Mouse (Mus musculus) cerebellum, postnatal 25 days (tissue): ENCODE data around the gene Olfr1396.

Source experiments
- DNase-seq, 2 experiments: peaks; one replicate each; pipeline ENCODE4 v3.0.0; 2021; ENCODE audit warnings: mixed read lengths in 2 of 2

Olfr1396 gene

GRCm38 (mm10) chr11:49114774-49115173 lies at the start of gene Olfr1396:
Gene Olfr1396 (minus strand): TSS chr11:49114874.
- no peak for DNase-seq

GRCm38 (mm10) chr11:49156821-49157814 lies 42.4 kb upstream of the Olfr1396 start:
- no peak for DNase-seq

DNA sequence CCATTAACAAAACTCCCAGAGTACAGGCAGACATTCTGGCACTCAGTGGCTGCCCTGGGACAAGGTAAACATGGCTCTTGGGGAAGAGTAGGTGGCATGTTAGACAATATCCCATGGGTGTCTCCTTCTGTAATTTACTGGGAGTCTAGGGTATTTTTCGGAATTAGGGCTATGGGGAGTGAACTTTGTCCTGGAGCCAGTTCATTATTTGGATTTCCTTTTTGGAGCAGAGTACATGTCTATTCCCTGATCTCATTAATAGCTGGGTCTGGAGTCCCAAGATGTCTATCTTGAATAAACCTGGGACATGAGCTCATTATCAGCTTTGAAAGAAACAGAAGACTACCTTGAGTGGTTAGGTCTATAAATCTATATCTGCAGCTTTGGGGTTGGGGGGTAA lies 39.4 kb upstream of the Olfr1396 start, which contains the start of gene Olfr1394:
Gene Olfr1394, plus strand, starts transcription at position 301 of the 400 bp plus-strand sequence.
- DNase-seq = no peak

- no peak for DNase-seq
These were observed 27.3 kb upstream of the Olfr1396 start, which contains the start of gene Olfr1395 for GRCm38 (mm10) chr11:49141974-49142373. Gene Olfr1395 (plus strand): TSS chr11:49142274.

- DNase-seq = no peak
These were observed 9.5 kb upstream of the Olfr1396 start for GRCm38 (mm10) chr11:49124169-49124568.

DNA sequence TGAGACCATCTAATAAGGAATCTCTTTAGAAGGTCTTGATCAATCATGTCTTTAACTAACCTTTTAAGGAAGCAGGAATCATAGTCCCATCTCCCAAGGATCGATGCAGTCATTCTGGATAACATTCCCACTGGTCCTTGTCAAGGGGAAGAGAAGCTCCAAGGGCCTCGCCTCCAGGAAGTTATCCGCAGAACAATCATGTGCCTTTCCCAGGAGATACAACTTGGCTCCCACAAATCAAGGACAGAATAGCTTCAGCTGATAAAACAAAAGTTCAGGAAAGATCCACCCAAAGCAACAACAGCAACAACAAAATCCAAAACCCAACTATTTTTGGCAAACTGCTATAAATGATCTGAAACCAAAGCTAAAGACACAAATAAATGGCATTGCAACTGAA lies 5.0 kb upstream of the Olfr1396 start:
- DNase-seq = no peak

DNA sequence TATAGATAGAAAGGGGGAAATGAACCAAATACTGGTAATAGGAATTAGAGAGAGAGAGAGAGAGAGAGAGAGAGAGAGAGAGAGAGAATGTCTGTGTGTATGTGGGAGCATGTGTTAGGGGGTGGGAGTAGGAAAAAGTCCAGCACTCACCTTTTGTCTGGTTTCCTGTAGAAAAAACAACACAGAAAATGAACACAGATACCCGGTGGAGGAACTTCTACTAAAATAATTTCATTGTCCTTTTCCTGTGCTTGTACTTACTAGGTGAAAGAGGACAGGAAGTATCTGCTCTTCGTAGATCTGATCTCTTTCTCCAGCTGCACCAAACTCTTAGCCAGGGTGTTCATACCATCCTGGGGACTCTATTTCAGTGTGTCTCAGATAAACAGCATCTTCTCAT lies 516 bp downstream of the Olfr1396 start:
- DNase-seq = no peak

DNA sequence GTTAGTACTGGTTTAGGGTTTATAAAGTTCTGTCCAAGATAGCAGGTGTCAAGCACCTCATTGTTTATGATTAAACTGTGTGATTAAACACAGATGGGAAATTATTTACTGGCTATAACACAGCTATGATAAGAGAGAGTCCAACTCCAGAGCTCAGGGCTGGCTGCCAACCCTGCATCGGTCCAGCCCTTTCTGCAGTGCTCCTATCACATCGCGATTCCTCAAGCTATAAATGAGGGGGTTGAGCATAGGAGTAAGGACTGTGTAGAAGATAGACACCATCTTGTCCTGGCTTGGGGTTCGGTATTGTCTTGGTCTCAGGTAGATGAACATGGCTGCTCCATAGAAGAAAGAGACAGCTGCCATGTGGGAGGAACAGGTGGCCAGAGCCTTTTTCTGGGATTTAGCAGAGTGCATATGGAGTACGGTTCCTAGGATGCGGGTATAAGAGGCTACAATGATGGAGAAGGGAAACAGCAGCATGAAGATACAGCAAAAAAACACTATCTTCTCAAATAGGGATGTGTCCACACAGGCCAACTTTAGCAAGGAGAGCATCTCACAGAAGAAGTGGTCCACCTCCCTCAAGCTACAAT lies 2.0 kb downstream of the Olfr1396 start:
- DNase-seq = no peak

DNA sequence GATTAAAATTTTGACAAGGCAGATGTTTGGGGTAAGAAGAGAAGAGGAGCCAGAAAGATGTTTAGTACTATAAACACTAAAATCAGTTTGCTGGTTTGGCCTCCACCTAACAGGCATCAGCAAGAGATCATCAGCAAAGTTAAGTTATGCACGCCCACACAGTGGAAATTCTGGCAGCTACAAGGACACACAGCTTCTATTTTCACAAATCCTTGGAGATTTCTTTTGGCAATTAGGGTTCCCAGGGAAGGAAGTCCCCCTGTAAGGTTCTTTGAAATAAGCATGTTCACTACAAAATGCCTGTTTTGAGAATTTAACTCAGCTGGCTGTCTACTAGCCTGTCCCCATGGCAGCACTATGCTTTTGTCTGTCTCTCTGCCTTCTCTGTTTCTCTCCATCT lies 3.7 kb downstream of the Olfr1396 start:
- DNase-seq = no peak

DNA sequence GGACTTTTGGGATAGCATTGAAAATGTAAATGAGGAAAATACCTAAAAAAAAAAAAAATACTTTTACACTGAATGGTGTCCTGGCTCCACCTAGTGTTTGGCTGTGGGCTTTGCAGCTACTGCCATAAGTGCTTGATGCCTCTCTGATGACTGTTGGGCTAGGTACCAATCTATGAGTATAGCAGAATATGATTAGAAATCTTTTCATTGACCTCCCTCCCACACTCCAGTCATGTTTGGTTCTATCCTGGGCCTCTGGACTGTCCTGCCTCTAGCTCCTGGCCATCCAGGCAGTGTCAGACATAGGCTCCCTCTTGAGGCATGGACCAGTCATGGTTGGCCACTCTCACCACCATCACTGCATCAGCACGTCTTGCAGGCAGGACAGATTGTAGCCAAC lies 5.8 kb downstream of the Olfr1396 start:
- peak in 1 of 2 experiments; percentile 18 for DNase-seq

GRCm38 (mm10) chr11:49107650-49108537 lies 6.8 kb downstream of the Olfr1396 start:
- DNase-seq = no peak

DNA sequence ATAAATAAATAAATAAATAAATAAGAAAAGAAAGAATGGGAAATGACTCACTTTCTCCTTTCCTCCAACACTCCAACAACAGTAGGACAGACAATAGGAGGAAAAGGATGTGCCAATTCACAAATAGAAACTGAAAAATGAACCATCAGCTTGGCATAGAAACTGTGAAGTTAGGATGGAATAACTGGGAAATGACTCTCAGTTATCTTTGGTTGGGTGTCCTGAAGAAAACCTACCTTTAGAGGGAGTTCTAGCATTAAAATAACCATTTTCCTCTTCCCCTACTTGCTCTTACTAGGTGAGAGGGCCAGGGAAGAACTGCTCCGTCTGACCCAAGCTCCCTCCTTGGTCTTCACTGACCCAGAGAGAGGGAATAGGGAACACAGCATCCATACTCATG lies 8.9 kb downstream of the Olfr1396 start:
- DNase-seq = no peak

GRCm38 (mm10) chr11:49103047-49103693 lies 11.5 kb downstream of the Olfr1396 start:
- peak; percentile 77 to 90 for DNase-seq

- no peak for DNase-seq
These were observed 13.2 kb downstream of the Olfr1396 start for GRCm38 (mm10) chr11:49101500-49101899.

DNA sequence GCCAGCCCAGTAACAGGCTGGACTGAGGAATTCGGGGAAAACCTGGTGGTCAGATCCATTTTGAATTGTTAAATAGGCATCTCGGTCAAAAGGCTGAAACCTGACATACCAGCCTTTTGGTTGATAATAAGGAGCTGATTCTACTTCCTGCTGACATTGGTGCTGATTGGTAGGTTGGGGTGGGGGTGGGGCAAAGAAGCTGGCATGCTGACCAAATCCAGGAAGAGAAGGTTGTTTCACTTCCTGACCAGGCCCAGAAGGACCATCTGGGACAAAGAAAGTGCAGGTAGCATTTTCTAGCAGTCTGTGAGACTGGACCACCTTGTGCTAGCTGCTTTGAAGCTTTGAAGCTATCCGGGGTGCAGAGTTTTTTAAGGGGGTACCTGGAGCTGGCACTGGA lies 14.3 kb downstream of the Olfr1396 start:
- no peak for DNase-seq

DNA sequence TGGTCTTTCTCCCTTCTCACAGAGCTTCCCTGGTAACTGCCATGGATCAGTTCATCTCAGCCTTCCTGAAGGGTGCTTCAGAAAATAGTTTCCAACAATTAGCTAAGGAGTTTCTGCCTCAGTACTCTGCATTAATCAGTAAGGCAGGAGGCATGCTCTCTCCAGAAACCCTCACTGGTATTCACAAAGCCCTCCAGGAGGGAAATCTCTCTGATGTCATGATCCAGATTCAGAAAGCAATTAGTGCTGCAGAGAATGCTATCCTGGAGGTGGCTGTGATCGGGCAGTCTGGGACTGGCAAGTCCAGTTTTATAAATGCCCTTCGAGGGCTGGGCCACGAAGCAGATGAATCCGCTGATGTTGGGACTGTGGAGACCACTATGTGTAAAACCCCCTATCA lies 19.3 kb downstream of the Olfr1396 start:
- DNase-seq = no peak

DNA sequence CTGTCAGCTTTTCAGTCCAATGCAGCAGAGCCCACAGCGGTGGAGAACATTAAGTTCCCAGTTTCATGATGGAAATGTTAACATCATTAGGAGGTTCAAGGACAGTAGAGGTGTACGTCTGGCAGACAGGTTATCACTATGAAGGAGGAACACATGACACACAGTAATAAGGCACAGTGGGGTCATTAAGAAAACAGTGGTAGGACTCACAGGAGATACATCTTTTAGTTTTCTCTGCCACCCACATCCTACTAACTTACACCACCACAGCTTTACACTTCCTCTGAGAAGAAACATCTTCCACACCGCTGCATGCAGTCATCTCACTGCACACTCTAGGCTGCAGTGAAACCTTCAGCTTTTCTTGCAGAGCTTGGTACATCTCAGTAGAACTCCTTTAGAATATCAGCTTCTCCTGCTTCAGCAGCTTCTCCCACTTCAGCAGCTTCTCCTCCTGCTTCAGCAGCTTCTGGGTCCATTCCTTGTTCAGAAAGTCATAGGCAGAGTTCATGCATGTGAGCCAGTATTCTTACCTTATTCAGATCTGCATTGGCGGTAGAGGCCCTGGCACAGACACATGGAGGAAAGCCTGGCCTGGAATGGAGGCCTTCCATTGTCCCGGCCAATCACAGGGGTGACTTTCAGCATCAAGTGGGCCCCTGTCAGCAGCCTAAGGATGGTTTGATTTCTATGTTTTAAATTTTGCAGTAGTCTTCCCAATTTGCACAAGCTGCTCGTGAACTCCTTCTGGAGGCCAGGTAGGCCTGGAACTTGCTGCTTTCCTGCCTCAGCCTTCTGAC lies 20.6 kb downstream of the Olfr1396 start:
- DNase-seq = no peak

GRCm38 (mm10) chr11:49092786-49093185 lies 21.9 kb downstream of the Olfr1396 start:
- no peak for DNase-seq

DNA sequence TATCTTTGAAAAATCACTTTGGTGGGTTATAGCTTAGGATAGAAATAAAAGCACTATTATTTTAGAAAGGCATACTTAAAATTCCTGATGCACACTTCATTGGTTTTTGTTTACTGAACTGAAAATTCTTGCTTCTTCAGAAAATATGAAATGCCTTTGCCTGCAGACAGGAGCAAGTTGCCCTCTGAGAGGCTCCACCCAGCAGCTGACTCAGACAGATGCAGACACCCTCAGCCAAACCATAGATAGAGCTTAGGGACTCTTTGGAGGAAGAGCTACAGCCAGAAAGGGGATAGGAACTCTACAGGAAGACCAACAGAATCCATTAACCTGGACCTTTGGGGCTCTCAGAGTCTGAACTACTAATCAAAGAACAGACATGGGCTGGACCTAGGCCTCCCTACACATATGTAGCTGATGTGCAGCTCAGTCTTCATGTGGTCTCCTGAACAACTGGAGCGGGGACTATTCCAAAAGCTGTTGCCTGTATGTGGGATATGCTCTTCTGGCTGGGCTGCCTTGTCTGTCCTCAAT lies 22.6 kb downstream of the Olfr1396 start:
- no peak for DNase-seq

- DNase-seq = no peak
These were observed 23.5 kb downstream of the Olfr1396 start for GRCm38 (mm10) chr11:49091171-49091570.

DNA sequence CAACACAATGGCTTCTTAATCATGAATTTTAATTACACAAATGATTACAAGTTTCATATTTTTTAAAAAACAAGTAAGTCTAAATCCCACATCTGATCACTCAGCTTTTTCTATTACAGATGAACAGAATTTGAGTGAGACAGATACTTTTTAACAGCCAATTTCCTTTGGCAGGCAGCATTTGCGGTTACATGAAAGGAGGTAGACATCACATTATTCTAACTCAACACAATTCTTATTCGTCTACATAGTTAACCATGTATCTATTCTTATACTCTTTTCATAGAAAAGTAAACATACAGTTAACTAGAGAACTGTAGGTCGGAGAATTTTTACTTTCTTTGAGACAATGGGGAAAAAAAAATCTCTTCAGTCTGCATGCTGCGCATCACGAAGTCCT lies 24.1 kb downstream of the Olfr1396 start:
- no peak for DNase-seq
